Mouse (Mus musculus) R1 (cell line): ENCODE data around the gene H2-M10.2.
"Not testable (repeated sequence)": the region's sequence is repeated elsewhere in the genome, so short reads cannot be mapped to it uniquely, and the experiment has no call there.

Experiments used
- DNase-seq: peaks from one replicate; pipeline ENCODE4 v3.0.0-alpha.2; 2018; ENCODE audit warnings: low read depth, low spot score

Gene H2-M10.2

GRCm38 (mm10) chr17:36286390-36286789, at the start of gene H2-M10.2:
H2-M10.2 (minus strand) TSS chr17:36286490.
- DNase-seq = no peak

GRCm38 (mm10) chr17:36326055-36326454, 39.8 kb upstream of the H2-M10.2 start, which contains the start of gene H2-M10.1:
H2-M10.1 (minus strand) TSS chr17:36326155.
- DNase-seq = no peak

GRCm38 (mm10) chr17:36315689-36316253, 29.5 kb upstream of the H2-M10.2 start:
- no peak for DNase-seq

- DNase-seq = peak; percentile 40
These were observed 28.9 kb upstream of the H2-M10.2 start for GRCm38 (mm10) chr17:36315041-36315688.

- peak; percentile 44 for DNase-seq
These were observed 28.2 kb upstream of the H2-M10.2 start for GRCm38 (mm10) chr17:36314511-36314910.

GRCm38 (mm10) chr17:36309293-36309692, 23.0 kb upstream of the H2-M10.2 start:
- no peak for DNase-seq

GRCm38 (mm10) chr17:36308855-36309254, 22.6 kb upstream of the H2-M10.2 start:
- not testable (repeated sequence) for DNase-seq

GRCm38 (mm10) chr17:36281521-36282245, 4.6 kb downstream of the H2-M10.2 start:
- DNase-seq = no peak

- DNase-seq = no peak
These were observed 11.5 kb downstream of the H2-M10.2 start for GRCm38 (mm10) chr17:36274776-36275175.

GRCm38 (mm10) chr17:36273796-36274195, 12.5 kb downstream of the H2-M10.2 start:
- no peak for DNase-seq

GRCm38 (mm10) chr17:36272643-36273366, 13.5 kb downstream of the H2-M10.2 start:
- DNase-seq = no peak

- peak; percentile 88 for DNase-seq
These were observed 14.6 kb downstream of the H2-M10.2 start, which contains the start of gene Trim39 for GRCm38 (mm10) chr17:36271586-36272256. Trim39 (minus strand) TSS chr17:36272247.

GRCm38 (mm10) chr17:36270956-36271585, 15.2 kb downstream of the H2-M10.2 start:
- peak; percentile 87 for DNase-seq

- DNase-seq = peak; percentile 77
These were observed 20.5 kb downstream of the H2-M10.2 start for GRCm38 (mm10) chr17:36265834-36266233.

GRCm38 (mm10) chr17:36264273-36264925, 21.9 kb downstream of the H2-M10.2 start:
- peak; percentile 47 for DNase-seq

GRCm38 (mm10) chr17:36261511-36262166, 24.7 kb downstream of the H2-M10.2 start:
- no peak for DNase-seq

- no peak for DNase-seq
These were observed 28.3 kb downstream of the H2-M10.2 start, which contains the start of gene Rpp21 for GRCm38 (mm10) chr17:36257969-36258368. Rpp21 (minus strand) TSS chr17:36258069.

GRCm38 (mm10) chr17:36257241-36257947, 28.9 kb downstream of the H2-M10.2 start:
- DNase-seq = peak; percentile 80

GRCm38 (mm10) chr17:36253087-36253600, 33.1 kb downstream of the H2-M10.2 start:
- peak; percentile 96 for DNase-seq
